Mouse (Mus musculus) layer of hippocampus, adult 11-12 months (tissue): ENCODE measurements around the gene Mrps6.

Source experiments
- DNase-seq: peaks from one replicate; pipeline ENCODE4 v3.0.0; 2022; ENCODE audit warnings: low spot score

Mrps6 gene

DNA sequence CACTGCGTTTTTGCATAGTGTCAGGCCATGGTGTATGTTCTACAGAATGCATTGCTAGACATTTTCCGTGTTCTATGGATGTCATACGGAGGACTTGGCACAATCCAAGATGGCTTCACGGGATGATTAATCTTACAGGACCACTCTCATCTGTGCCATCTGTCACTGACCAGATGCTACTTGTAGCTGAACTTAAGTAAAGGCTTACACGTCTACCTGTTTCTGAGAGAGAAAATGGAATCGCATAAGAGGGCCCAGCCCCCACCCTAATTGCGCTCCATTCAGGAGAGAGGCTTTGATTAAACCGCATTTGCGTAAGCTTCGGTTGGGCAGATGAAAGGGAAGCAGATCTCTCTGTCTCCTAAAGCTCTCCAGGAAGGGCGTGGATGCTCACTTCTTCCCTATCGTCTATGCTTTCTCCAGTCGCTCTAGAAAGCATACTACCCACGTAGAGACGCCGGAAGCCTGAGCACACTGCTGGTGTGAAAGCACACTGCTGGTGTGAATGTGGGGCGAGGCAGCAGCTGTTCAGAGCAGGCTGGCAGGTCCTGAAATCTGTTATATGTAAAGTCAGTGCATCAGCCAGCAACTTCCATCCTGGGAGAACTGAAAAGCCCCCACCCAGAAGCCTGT lies 62.9 kb downstream of the Mrps6 start:
- no peak for DNase-seq

DNA sequence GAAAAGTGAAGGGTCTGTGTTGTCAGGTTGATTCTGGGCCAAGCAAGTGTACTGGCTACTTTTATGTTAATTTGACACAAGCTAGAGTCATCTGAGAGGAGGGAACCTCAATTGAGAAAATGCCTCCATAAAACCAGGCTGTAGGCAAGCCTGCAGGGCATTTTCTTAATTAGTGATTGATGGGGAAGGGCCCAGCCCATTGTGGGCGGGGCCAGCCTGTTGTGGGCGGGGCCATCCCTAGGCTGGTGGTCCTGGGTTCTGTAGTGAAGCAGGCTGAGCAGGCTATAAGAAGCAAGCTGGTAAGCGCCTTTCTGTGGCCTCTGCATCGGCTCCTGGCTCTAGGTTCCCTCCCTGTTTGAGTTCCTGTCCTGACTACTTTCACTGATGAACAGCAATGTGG lies 69.2 kb downstream of the Mrps6 start:
- DNase-seq = no peak

DNA sequence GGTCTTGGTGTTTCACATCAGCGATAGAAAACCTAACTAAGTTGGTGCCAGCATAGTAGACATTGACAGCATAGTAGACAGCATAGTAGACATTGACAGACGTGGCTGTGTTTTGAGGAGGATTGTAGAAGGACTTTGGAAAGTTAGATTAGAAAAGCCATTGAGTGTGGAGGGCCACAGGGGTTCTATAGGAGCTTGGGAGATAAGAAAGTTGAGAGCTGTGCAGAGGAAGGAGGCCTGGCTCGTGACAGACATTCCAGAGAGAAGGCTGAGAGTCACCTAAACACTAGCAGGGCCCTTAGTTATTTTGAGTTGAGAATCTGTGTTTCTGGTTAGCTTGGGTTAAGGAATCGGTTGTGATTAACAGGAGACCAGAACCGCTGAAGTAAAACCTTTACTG lies 69.6 kb downstream of the Mrps6 start:
- no peak for DNase-seq

DNA sequence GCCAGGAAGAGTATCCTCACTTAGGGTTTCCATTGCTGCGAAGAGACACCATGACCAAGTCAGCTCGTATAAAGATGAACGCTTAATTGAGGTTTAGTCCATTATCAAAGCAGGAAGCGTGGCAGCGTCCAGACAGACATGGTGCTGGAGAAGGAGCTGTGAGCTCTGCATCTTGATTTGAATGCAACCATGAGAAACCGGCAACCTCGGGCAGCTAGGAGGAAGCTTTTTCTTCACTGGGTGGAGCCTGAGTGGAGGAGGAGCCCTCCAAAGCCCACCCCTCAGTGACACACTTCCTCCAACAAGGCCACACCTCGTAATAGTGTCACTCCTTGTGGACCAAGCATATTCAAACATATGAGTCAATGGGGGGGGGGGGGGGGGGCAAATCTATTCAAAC lies 71.8 kb downstream of the Mrps6 start:
- no peak for DNase-seq

DNA sequence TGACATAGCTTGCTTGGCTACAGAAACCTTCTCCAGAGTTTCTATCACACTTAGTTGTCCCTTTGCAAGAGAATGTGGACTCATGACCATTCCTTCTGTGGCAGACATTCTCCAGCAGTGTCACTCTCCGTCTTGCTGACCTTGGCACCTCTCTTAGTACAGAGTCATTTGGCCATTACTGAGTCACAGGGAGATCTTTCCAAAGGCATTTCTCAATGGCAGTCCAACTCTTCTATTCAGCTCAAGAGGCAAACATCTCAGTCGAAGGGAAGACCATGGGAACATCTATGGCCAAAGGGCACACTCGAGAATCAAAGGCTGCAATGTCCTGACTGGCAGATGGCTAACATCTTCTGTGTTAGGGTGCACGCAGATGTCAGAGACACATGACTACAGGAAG lies 74.4 kb downstream of the Mrps6 start:
- no peak for DNase-seq

DNA sequence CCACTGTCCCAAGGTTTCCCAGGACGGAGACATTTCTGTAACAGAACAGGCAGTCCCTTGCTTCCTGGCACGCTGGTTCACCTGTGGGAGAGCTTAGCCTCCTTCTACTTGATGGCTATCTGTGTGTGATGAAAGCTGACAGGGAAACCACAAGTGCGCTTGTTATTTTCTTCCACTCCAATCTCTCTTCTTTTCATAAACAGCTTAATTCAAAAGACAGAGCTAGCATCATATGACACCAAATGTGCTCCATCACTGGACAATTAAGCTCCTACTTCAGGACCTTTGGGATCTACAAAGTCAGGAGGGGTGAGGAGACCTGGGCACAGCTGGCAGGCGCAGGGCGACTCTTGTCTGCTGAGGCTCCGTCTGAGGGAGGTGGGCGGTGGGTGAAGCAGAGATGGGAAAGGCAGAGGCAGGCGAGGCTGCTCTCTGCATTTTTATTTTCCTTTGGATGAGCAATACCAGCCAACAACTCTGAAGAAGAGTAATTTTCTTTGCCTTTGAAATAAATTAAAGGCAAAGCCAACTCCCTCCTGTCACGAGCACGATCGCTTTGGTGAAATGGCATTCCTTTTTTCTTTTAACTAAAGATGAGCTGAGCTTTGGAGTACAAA lies 76.2 kb downstream of the Mrps6 start:
- DNase-seq = no peak

DNA sequence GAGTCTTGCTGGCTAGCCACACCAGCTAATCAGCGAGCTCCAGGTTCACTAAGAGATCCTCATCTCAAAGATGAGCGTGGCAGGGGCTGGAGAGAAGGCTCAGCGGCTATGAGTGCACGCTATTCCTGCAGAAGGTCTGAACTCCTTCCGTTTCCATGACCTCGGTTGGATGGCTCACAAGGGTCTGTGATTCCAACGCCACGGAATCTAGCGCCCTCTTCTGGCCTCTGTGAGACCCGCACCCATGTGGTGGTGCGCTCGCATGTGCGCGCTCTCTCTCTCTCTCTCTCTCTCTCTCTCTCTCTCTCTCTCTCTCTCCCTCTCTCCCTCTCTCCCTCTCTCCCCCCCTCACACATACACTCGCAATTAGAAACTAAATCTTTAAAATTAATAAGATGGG lies 78.2 kb downstream of the Mrps6 start:
- DNase-seq = no peak

DNA sequence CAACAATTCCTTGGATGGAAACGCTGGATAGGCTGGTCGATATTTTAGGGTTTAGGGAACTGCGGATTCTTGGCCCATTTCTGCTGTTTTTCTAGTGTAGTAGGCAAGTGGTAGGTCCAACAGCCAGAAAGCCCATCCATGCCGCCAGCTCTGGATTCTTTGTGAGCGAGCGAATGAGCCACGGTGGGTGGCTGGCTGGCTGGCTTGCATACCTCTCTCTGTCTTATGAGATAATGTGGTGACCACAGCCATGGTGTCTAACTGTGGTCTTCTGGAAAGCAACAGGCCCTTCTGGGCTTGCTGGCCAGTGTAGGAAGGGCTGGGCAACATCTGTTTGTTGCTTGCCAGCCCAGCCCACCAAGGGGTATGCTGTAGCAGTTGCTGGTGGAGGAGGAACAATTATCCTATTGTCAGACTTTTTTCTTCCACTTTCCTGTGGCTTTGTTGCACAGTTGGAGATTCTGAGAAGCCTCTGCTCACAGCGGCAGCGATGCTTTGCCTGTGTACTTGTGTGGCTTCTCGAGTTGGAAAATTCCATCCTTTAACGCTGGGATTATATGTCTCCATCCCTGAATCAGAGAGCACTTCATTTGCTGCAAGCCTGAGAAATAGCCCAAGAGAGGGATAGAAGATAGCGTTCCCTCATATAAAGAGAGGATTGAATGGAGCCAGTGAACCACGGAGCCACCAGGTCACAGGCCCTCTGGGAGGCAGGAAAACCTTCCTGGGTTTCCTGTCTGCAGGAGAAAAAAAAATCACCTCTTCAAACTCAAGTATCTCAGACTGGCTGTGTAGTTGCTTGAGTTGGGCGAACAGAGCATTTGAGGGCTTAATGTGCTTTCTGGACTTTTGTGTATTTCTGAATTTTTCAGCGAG lies 81.6 kb downstream of the Mrps6 start:
- DNase-seq = no peak

DNA sequence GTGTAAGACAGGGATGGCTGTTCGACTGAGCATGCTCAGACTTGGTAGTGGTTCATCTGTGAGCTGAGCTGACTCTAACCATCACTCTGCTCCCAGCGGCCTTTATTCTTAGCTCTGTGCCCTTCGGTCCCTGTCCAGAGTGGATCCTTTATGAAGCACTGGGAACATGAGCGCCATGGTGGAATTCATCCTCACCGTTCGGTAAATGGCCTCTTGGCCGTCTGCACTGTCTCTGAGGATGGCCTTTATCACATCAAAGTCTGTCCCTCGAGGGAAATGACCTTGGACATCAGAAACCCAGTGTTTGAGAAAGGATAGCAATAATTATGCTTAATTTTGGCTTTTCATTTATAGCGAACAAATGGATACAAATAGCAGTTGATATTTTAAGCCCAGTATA lies 82.3 kb downstream of the Mrps6 start:
- DNase-seq = no peak

DNA sequence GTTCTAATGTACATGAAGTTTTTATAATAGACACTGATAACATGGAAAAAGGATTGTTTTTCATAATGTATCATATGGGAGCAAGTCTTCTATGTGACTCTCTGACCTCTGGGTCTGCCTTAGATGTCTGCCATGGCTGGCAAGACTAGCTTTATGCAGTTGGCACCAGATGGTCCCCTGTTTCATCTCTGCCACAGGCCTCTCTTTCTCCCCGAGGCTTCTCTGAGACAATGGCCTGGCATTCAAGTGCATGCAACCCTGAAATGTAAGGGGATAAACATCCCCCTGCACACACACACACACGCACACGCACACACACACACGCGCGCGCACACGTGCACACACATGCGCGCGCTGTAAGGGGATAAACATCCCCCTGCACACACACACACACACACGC lies 83.0 kb downstream of the Mrps6 start:
- DNase-seq = no peak

DNA sequence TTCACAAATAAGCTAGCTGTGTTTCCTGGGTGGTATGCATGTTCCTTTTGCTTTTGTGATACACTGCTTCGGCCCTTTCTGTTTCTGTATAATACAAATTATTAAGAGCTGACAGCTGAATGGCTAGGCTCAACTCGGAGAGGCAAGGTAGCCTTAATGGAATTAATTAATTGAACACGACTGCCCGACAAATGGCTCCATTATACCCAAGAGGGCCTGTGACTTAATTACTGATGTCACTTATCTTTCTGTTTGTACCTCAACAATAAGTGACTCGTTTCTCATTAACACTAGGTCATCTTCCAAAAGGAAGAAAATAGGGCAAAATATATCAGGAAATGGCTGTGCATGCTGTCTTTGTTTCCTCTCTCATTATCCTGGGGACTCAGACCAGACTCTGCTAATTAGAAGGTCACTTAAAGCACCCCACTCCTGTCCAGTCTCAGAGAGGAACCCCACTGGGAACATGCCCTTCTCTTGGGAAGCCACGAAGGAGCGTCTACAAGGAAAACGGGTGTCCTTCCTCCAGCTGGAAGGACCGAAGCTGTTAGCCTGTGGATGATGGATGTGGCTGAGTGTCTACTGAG lies 84.4 kb downstream of the Mrps6 start:
- no peak for DNase-seq

DNA sequence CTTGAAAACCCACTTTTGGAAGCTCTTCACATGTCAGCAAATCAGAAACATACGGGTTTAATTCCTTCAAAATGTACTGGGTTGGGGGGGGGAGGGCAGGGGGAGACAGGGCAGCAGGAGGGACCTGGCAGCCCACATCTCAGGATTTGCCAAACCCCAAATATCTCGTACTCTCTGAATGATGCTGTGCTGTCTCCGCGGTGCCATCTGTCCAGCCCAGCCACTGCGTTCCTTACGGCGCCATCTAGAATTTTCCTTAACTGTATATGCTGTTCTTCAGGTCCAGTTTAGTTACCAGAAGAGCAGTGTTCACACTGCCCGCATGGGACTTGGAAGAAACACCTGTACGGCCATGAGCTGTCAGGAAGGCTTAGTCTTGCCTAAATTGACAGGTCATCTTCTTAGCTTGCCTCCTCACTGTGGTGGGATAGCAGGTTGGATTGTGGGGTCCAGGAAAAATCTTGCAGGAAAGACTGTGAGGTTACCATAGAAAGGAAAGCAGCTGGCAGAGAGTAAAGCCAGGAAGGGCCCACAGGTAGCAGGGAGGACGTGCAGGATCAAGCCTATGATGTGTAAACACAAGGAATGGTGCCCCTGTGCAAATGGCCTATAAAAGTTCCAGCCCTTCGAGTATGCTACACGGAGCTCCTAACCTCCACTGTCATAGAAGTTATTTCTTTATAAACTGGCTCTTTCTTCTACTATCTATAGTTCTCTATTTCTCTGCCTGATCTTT lies 89.7 kb downstream of the Mrps6 start:
- no peak for DNase-seq

DNA sequence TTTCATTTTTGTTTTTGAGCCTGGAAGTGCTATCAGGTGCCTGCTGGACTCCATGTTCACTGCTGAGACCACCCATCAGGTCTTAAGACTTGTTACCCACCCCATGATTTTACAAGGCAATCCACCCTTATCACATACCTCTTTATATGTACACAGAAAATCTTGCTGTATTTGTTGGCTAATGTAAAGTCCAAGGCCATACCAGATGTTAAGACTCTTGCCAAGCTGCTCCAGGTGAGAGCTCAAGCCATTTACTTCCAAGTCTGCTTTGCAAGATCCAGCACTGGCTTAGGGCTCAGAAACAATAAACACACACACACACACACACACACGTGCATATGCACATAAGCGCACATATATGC lies 90.3 kb downstream of the Mrps6 start:
- DNase-seq = no peak

DNA sequence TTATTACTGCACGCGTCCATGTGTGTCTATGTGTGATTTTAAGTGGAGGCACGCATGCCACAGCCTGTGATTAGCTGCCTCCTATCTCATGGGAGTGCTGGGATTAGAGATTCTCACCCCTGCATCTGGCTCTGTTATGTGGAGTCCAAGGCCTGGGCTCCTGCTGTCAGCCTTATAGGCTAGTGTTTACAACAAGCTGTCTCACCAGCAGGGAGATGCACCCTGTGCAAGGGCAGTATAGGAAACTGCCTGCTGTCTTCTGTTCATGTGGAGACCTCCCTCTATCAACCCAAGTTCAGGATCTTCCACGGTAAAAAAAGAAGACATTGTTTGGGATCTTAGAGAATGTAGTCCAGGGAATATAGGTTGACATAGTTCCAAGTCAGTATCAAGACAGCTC lies 92.9 kb downstream of the Mrps6 start:
- no peak for DNase-seq

DNA sequence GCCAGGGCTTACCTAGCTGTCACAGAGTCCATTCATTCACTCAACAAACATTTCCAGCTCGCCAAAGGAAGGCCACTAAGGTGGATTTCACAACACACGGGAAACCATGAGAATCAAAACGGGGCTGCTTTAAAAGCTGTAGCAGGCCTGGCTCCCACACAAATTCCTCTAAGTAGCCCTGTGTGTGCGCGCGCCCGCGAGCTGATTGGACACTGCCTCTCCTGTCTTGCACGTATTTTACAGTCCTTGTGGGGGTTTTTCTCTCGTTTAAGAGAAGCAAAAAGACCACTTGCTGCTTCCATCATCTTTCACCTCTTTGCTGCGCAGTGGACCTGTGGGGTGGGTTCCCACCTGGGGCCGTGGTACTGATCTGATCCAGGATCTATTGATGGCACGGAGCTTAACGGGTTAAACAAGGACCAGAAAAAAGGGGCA lies 100.0 kb downstream of the Mrps6 start:
- peak; percentile 59 for DNase-seq

DNA sequence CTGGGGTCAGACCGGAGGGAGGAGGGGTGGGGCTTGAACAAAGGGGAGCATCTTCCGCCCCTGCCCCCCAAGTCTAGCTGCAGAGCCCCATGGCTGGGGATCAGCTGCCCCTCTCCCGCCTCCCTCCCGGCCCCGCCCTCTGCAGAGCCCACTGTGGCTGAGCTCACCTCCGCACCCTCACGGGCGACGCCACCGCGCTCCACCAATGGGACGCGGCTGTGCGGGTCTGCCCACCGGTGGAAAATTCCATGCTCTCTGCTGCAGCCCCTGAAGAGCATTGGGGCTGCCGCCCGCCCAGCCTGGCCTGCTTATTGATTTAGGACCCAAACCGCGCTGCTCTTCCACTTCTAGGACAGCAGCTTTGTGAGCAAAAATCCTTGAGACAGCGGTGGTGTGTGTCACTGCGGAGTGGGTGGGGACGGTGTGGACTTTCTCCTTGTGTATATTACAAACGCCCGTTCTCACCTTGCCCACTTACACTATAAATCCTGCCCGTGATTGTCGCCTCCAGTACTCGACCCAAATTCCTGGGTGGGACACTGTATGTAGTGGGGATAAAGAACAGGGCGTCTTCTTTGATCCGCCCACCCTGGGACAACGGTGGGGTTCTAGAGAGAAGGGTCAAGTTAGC lies 100.5 kb downstream of the Mrps6 start:
- peak; percentile 72 for DNase-seq

DNA sequence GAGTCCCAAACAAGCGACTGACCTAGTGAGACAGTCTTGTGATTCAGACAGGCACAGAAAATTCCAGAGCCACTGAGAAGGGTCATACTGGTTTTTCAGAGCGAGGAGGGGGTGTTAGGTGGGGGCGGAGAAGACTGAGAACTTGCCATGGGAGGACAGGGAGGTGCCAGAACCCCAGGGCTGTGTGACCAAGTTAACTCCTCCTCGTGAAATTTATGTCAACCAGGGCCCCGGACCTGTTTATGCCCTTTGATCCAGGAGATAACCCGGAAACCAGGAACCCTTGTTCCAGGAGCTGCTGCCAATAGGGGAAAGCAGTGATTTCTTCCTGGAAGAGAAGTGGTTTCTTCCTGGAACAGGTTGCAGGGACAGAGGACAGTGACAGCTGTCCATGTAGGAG lies 101.0 kb downstream of the Mrps6 start:
- DNase-seq = no peak
